Mouse (Mus musculus) skeletal muscle tissue, postnatal 0 days (tissue): Measurements from ENCODE around the gene Iqgap3. TPM values are rescaled to one million over a fixed set of nuclear protein-coding genes. Genes with fewer than 3 reads are reported as not detected.

Experiments
- polyA plus RNA-seq: library from polyadenylated mRNA; unstranded; fragments of >200 nt; fragmentation: Nextera tagmentation; extraction: Ambion mirVana; gene quantifications from 2 replicates; pipeline ENCODE4 v1.2.1, GENCODE M21; 2015

The Iqgap3 gene
- polyA plus RNA-seq: 5.1 and 5.8 TPM in 2 replicates

DNA sequence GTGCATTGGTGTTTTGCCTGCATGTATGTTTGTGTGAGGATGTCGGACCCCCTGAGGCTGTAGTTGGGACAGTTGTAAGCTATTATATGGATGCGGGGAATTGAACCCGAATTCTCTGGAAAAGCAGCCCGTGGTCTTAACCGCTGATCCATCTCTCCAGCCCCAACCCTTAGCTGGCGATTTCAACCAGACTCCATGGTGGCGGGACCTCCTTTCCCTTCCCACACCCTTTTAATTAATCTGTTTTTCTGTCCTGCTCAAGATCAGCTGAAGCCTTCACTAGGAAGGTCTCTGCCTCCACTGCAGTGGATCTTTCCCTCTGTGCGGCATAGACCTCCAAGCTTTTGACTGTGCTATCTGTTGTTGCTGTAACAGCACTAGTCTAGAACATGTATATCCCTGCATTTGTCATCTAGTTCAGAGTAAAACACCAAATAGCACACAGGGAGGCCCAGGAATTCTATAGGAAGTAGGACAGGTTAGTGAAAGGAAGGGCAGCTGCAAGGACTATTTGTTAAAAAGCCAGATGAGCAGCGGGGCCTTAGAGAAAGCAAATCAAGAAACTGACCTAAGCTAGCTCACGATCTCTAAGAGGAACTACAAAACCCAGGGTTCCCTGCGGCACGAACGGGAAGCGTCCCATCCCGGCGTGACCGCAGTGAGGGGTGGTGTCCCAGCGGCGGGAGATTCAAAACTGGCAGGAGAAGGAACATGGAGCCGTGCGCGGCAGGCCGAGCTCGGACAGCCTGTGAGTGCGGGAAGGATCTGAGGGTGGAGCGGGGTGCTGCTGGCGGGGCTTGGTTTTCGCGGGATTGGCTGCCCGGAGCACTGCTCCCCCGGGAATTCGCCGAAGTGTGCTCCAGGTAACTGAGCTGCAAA is at the start of gene Iqgap3:
Gene Iqgap3, plus strand, starts transcription at position 627 of the 879 bp plus-strand sequence.

DNA sequence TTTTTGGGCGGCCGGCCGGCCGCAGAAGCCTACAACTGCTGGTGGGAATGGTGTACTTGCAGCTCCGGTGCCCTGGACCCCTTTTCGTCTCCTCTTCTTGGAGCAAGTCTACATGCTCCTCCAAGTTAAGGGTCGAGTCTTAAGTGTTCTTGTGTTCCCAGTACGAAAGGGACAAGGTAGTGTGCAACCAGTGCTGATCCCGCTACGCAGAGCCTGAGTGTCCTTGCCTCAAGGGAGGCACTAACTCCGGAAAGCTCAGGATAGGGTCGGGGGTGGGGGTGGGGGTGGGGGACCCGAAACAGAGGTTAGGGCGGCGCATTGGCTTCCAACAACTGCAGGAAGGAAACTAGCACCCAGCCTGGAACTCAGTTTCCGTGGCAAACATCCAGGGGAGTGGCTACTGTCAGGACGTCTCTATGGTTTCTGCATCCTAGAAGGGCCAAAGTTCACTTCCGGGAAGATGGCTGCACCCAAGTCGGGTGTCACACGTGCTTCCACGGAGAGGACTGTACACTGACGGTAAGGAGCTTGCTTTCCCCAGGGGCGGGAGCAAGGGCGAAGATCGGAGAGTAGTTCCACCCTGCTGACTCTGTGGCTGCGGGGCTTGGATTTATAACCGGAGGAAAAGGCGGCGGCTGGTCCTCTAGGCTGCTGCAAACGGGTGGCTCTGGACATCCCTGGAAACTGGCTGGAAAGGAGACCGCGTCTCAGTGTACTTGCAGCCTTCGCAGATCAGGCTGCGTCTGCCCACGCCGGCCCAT is 38.9 kb upstream of the Iqgap3 start, which contains the start of gene Gpatch4:
Gene Gpatch4, plus strand, starts transcription at position 448 of the 761 bp plus-strand sequence.

DNA sequence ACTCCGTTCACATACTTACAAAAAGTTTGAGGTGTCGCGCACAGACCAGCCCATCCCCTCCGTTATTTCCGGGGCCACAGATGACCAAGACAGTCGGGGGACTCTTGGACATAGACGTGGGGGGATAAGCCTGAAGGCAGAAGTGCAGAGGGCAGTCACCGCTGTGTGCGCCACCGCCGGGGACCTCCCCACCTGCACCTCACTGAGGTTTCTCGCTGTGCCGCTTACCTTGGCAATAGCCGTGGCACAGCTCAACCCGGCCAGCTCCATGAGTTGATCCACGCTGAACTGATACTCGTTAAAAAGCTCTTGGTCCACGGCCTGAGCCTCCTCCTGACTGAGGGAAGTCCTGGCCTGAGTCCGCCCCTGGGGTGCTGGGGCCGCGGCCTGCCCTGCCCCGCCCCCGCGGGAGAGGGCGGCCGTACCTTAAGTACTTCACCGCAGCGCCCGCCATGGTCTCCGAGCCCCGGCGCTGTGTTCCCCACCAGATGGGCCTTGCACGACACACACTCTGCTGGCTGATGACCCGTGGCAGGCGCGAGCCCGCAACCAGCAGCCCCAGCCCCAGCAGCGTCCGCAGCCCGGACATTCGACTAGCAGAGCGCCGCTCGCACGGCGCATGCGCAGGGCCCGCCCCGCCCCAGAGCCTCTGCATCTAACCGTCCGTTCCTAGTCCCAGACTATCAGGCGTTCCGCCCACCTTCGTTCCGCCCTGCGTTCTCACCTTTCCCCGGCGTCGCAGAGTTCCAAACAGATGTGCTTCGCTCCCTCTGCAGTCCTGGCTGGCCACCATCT is 23.7 kb upstream of the Iqgap3 start, which contains the start of gene Naxe:
Gene Naxe, minus strand, starts transcription at position 594 of the 795 bp plus-strand sequence.

DNA sequence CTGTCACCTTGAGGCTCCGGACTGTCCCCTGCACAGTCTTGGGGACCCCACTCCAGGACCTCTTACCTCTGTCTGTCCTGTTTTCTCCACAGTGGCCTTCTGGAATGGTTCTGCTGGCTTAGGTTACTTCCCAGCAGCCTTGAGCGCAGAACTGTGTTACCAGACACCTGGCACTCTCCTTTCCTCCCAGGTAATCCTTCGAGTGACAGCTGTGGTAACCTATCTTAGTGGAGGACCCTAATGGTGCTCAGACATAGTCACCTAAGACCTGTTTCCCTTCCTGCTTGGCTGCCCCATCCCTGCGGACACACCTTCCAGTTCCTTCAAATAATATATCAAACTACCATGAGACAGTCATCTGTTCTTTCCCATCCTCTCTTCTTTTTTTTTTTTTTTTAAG is 3.6 kb upstream of the Iqgap3 start, which contains the start of gene Ttc24:
Gene Ttc24, minus strand, starts transcription at position 101 of the 400 bp plus-strand sequence.

GRCm38 (mm10) chr3:88141787-88142523 is 60.2 kb downstream of the Iqgap3 start, which contains the start of gene Mef2d:
Gene Mef2d, plus strand, starts transcription at chr3:88142372.

Other genes with a start within 250 kb of the Iqgap3 start
- 0.07 and 0.13 TPM in 2 replicates for gene Sh2d2a, start 235.2 kb upstream of the Iqgap3 start, polyA plus RNA-seq
- gene Prcc, start 196.4 kb upstream of the Iqgap3 start, polyA plus RNA-seq: 9.7 and 10.3 TPM in 2 replicates
- gene Hdgf, start 175.7 kb upstream of the Iqgap3 start, polyA plus RNA-seq: 113 and 133 TPM in 2 replicates
- gene Mrpl24, start 162.5 kb upstream of the Iqgap3 start, polyA plus RNA-seq: 51.0 and 60.6 TPM in 2 replicates
- 16.7 and 16.8 TPM in 2 replicates for gene Isg20l2, start 151.7 kb upstream of the Iqgap3 start, polyA plus RNA-seq
- gene Rrnad1, start 151.3 kb upstream of the Iqgap3 start, polyA plus RNA-seq: 7.5 and 8.2 TPM in 2 replicates
- 0.85 and 3.3 TPM in 2 replicates for gene Crabp2, start 133.3 kb upstream of the Iqgap3 start, polyA plus RNA-seq
- gene Nes, start 110.9 kb upstream of the Iqgap3 start, polyA plus RNA-seq: 74.2 and 79.3 TPM in 2 replicates
- 0.21 TPM in 1 of 2 replicates, not detected in the other for gene Bcan, start 81.7 kb upstream of the Iqgap3 start, polyA plus RNA-seq
- 0.08 and 0.13 TPM in 2 replicates for gene Hapln2, start 54.4 kb upstream of the Iqgap3 start, polyA plus RNA-seq
- 15.9 and 16.7 TPM in 2 replicates for gene Gpatch4, start 38.9 kb upstream of the Iqgap3 start, polyA plus RNA-seq
- gene Naxe, start 23.5 kb upstream of the Iqgap3 start, polyA plus RNA-seq: 106 and 125 TPM in 2 replicates
- not detected in 2 replicates for gene Ttc24, start 3.7 kb upstream of the Iqgap3 start, polyA plus RNA-seq
- gene Mef2d, start 60.4 kb downstream of the Iqgap3 start, polyA plus RNA-seq: 63.1 and 70.4 TPM in 2 replicates
- 1.3 TPM in 1 of 2 replicates, not detected in the other for gene Rhbg, start 172.7 kb downstream of the Iqgap3 start, polyA plus RNA-seq
- 0.13 TPM in 1 of 2 replicates, not detected in the other for gene Gm38392, start 205.2 kb downstream of the Iqgap3 start, polyA plus RNA-seq
- gene Tsacc, start 215.0 kb downstream of the Iqgap3 start, polyA plus RNA-seq: 15.6 and 19.1 TPM in 2 replicates
- 249 and 260 TPM in 2 replicates for gene Cct3, start 215.1 kb downstream of the Iqgap3 start, polyA plus RNA-seq
- 94.0 and 119 TPM in 2 replicates for gene Glmp, start 243.1 kb downstream of the Iqgap3 start, polyA plus RNA-seq